Mouse (Mus musculus) ES-Bruce4 (cell line): ENCODE measurements around the gene Scn4a.

Experiments
- CTCF ChIP-seq: IDR thresholded peaks from one replicate; pipeline ENCODE4 v1.8.1; 2011; ENCODE audit warnings: low read depth, low read length
- EP300 ChIP-seq: IDR thresholded peaks from 2 replicates; pipeline ENCODE4 v1.6.1; 2011; ENCODE audit warnings: low read depth, low read length; ENCODE audit not compliant: insufficient read depth
- POLR2A ChIP-seq: IDR thresholded peaks from one replicate; pipeline ENCODE4 v1.8.1; 2011; ENCODE audit warnings: low read length; ENCODE audit not compliant: insufficient read depth

DNA sequence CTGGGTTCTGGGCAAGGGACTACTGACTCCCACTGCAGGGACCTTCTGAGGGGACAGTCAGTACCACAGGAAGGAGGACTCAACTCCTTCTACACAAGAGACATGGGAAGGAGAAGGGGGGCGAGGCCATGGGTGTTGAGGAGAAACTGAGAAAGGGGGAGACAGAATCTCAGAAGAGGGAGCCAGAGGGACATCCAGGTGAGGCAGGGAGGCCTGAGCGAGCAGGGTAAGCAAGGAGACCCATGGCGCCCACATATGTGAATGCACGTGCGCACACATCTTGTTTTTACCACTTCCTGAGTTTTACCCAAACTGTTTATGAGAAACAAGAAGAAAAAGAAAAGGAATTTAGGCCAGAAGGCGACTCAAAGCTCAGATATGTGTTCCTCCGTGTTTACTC is 35.3 kb downstream of the Scn4a start:
- no peak for TF ChIP-seq CTCF
- no peak for TF ChIP-seq POLR2A
- no peak for TF ChIP-seq EP300
